Mouse (Mus musculus) lung, postnatal 0 days (tissue): ENCODE results near the gene Gmds.

Source experiments
- CTCF ChIP-seq: IDR thresholded peaks from 2 replicates; pipeline ENCODE4 v1.5.1; 2016; ENCODE audit warnings: antibody characterized with exemption, mild to moderate bottlenecking
- EP300 ChIP-seq: IDR thresholded peaks from 2 replicates; pipeline ENCODE4 v1.6.1; 2016; ENCODE audit warnings: antibody characterized with exemption, mild to moderate bottlenecking, control low read depth

GRCm38 (mm10) chr13:31806890-31807735 is 531.4 kb downstream of the Gmds start:
- TF ChIP-seq CTCF, result no peak
- no peak for TF ChIP-seq EP300
